Mouse (Mus musculus) left cerebral cortex, adult 11 months (tissue): ENCODE measurements around the gene Babam2.
"Not testable (repeated sequence)": the region's sequence is repeated elsewhere in the genome, so short reads cannot be mapped to it uniquely, and the experiment has no call there.

ENCODE experiments used
- DNase-seq: peaks from one replicate; pipeline ENCODE4 v3.0.0; 2022; ENCODE audit warnings: low spot score

Babam2 gene

DNA sequence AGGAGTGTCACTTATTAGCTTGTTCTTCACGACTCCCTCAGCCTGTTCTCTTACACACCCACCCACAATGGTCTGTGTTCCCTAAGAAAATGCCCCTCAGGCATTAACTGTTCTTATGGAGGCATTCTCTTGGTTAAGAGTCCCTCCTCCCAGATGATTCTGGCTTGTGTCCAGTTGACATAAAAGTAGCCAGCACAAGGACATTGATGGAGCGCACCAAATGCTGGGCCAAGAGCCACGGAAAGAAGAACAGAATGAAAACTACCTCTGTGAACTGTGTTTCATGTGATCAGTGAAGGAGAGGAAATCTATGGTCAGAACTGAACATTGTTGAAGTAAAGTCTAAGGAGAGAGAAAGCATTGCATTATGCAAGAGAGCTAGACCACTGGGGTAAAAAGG lies 89.7 kb downstream of the Babam2 start:
- no peak for DNase-seq

DNA sequence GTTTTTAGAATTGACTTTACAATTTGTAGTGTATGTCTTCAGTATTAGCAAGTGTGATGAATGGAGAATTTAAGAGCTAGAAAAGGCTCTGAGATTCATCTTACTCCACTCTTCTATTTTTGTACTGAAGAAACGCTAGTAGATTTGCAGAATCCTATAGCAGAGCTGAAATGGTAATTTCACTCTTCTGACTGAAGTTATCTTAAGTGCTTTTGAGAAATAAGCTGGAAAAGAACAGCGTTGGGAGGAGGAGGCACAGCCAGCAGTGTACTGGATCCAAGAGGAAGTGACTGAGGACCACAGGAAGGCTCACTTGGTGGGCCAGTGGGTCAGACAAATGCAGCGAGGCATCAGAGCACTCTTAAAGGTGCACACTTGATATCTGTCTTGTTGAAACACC lies 90.1 kb downstream of the Babam2 start:
- no peak for DNase-seq

DNA sequence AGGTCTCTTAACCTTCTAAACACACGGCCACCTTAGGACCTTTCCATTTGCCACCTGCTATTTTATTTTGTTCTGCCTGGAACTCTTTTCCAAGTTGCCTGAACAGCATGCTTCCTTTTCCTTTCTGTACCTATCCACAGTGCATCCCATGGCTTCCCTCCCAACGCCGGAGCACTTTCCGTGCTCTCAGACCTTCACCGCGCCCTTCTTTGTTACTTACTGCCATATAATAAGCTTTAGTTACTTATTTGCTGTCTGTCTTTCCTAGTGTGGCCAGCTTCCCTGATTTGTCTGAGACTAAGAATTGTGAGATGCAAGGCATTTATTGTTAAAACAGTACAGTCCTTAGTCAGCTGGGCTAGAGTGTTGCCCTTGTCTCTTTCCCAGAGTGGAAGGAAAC lies 94.9 kb downstream of the Babam2 start:
- no peak for DNase-seq

DNA sequence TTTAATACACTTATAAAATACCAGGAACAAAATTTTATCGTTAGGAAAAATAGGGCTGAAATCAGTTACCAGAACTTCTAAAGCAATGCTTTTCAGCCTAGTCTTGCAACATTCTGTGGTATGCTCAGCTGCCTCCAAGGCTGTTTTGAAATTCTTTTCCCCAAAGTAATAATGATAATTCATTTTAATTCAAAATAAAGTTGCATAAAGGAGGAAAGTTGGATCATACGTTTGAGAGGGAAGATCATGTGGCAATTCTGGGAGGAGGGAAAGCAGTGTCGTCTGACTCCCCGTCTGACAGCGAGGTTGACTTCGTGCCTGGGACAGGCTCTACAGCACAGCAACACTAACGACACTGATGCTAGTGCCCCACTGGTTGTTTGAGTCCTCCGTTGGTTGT lies 95.4 kb downstream of the Babam2 start:
- no peak for DNase-seq

DNA sequence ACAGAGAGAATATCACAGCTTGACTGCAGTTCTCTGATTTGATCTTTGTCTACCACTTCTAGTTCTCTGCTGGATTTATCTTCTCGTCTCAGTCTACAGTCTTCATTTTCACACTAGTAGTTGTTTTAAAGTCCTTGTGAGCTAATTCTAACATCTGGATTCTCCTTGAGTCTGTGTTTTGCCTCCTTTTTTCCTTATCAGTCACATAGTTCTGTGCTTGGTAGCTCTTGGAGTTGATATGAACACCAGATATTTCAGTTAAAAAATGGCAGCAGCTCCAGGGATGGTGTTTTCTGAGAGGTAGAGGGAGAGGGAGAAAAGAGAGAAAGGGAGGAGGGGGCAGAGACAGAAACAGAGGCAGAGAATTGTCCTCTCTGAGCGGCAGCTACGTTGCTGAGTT lies 97.9 kb downstream of the Babam2 start:
- DNase-seq: no peak

DNA sequence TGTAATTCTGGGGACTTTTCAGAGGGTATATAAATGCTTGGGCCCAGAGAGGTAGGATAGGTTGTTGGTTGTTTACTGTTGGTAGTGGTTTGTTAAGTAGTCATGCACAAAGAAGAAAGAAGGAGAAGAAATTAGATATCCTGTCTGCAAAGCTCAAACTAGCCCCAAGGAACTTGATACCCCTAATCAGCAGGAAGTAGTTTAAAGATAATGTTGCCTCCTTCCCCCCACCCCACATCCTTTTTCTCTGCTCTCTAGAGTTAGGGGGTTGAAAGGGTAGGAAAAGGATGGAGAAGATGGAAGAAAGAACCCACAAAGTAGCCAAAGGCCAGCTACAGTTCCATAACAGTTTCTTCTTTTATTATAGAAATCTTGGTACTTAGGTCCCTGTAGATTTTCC lies 99.5 kb downstream of the Babam2 start:
- no peak for DNase-seq

DNA sequence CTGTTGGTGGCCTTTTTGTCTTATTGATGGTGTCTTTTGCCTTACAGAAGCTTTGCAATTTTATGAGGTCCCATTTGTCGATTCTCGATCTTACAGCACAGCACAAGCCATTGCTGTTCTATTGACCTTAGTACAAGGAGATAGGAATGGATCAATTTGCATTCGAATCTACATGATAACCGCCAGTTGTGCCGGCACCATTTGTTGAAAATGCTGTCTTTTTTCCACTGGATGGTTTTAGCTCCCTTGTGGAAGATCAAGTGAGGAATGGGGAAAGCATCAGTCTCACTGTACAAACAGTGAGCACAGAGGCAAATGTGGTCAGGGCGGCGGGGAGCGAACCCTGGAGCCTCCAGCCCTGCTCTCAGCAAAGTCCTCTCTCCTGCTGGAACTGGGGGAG lies 106.7 kb downstream of the Babam2 start:
- DNase-seq: not testable (repeated sequence)

DNA sequence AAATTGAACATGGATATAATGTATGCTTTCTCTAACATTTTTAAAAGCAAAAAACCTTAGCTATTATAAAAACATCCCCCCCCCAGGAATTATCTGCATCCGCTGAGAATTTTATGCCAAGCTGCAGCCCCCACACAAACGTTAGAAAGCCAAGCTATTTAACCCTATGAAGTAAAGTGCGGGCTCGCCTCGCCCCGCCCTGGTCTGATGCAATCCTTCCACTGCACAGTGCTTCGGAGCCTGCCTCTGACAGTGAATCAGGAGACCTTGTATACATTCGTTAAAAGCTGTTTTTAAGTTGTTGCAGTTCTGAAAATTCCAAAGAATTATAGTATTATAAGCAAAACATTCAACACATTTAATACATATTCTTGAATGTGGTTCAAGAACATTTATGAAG lies 107.3 kb downstream of the Babam2 start:
- no peak for DNase-seq

DNA sequence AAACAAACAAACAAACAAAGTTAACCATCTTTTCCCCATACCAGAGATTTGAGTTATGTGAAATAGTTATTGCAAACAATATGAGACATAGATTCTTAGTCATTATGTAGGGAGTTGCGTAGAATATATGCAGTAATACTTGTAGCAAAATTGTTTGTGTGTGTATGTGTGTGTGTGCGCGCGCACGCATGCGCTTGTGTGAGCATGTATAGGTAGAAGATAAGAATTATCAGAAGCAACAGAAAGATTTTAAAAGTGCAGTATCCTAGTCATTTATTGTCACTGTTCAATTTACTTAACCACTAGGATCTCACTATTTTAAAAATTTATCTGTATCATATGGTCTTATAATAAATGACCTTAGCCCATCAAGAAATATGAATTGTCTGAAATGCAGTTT lies 109.8 kb downstream of the Babam2 start:
- DNase-seq: no peak

DNA sequence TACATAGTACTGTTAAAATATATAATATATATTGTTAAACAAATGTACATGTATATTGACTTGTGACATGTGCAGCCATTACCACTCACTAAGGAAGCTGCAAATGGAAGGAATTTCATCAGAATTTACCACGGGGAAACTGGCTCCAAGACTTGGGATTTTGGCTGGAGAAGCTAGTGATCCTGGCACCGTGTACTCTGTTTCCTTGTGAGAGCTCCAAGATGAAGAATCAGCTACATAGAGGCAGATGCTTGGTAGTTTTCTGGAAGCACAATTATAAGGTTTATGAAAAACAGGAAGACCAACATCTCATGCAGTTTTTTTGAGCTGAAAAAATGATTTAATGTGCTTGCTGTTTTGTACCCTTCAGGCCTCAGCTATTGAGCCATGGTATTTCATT lies 110.8 kb downstream of the Babam2 start:
- no peak for DNase-seq

DNA sequence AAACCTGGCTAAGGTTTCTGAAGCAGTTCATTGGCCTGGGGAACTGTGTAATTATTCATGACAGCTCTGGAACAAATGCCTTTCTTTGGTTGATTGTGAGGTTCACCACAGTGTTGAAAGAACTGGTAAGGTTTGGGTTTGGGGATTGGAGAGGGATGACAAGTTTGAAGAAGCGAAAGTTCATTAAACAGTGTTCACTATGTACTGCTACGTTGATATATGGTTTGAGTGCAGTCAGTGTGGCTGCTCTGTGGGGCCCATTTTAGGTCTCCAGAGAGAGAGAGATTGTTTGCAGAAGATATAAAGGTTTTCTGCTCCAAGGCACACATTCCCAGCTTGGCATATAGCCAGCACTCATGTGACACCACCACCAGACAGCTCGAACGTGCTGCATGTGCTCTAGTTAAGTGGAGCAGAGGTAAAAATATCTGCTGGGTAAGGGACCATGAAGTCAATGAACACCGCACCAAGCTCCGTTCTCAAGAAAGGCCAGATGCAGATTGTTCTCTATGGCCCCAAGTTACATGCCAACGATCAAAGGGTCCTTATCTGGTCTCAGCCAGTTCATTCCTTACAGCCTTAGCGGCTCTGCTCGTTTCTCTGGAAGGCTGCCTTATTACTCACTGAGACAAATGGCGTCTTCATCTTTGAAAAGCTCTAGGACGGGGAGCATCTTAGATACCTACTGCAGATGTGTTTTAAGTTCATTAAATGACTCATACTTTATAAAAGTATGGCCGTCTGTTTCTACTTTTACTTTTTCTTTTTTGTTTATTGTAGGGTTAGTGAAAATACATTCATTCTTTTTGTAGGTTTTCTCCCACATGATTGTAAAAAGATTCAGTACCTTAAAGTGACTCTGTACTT lies 113.5 kb downstream of the Babam2 start:
- DNase-seq: no peak

DNA sequence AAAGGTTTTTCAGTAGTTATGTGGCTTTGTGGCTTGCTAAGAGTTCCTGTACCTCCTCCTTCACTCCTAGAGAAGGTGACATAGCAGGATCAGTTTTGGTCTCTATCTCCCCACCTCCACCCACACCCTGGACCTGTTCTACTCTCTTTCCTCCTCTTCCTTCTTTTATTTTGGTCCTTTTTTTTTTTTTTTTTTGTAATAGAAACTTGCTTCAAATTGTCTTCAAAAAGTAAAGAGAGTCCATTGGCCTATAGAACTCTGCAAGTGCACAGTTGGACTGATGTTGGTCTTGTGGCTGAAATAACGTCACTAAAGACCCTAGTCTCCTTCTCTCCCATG lies 114.1 kb downstream of the Babam2 start:
- no peak for DNase-seq

DNA sequence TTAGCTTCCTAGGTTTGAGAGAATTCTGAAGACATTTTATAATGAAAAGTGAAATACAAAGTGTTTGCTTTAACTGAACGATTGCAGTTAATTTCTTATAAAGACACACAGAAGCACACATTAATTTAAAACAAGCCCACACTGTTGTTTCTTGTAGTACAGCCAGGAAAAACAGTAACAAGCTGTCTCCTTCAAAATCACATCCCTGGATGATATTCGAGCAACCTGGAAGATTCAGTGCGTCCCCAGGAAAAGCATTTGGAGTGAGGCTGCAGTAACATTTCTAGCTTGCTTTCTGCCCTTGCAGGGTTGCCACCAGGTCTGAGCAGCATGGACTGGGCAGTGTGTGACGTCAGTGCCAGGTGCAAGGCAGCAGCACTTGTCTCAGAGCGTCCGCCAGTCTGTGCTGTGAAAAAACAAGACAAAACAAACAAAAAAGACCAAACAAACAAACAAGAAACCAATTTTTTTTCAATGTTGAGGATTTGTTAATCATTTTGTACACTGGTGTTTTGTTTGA lies 115.7 kb downstream of the Babam2 start:
- no peak for DNase-seq

DNA sequence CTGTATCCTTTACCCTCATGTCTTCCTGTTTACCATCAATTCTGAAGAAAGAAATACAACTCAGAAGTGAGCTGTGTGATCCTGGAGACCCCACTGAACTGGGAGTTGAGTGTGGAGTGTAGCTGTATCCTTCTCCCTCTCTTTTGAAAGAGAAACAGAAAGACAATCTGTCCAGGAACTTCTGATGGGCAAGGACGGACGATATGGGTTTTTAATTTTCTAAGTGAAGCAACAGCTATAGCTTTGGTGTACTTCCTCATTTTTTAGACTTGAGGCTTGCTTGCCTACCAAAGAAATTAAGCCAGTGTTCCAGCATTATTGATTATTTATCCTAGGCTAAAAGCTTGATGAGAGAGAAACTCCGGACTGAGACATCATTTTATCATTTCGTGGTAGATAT lies 116.6 kb downstream of the Babam2 start:
- no peak for DNase-seq

DNA sequence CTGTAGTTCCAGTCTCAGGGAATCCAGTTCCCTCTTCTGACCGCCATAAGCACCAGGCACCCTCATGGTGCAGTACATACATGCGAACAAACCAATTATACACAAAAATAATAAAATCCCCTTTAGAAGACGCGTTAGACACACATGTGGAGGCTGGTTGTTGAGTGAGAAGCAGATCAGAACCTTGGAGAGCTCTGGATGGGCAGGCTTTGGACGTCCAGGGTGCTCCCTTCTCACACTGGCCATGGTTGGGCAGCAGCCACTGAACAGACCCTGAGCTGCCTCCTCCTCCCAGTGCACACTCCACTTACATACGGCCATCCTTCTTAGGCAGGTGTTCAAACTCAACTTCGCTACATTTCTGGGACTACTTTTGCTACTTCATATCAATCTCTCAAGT lies 117.6 kb downstream of the Babam2 start:
- DNase-seq: no peak

DNA sequence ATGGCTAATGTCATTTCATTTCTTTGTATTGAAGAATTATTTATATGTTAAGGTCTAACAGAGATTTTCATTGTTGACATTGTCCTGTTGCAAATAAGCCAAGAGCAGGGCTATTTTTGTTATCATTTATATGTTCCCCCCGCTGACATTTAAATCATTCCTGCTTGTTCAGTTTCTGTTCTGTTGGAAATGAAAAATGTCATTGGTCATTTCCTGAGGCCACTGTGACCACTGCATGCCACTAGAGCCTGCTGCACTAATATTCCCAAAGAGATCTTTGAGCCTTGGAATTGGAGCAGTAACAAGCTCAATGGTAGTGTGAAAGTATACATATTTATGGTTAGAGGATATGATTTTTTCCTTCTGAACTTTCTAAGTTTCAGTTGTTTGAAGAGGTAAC lies 118.6 kb downstream of the Babam2 start:
- no peak for DNase-seq

DNA sequence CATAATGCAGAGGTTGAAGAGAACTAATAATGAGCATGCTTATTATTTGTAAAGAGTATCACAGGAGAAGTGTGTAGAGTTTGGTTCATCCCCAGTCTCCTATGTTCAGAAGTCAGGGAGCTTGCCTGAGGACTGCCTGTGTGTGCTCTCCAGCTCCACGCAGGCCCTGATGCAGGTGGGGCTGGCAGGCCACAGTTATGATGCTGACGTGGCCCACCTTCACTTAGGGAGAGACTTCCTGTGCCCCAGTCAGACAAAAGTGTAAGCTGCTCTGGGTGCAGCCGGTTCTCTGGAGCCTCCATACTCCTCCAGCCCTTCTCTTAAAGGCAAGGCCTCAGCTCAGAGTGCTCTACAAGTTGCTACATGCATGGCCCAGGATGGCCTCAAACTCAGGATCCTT lies 123.3 kb downstream of the Babam2 start:
- no peak for DNase-seq

DNA sequence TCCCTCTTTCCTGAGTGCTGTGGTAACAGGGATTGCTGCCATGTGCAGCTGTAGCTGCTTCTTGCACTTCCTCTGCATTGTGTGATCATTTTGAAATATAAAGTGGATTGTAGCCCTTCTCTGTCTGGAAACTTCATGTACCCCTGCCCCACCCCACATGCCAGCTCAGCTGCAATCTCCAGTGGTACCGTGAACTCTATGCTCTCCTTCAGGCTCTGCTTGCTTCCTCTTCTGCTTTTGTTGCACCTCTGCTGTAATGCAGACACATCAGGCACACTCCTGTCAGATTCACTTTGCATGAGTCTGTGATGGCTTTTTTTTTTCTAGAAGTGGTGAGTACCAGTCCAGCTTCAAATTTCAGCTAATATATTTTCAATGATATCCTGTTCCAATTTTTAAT lies 123.7 kb downstream of the Babam2 start:
- no peak for DNase-seq

DNA sequence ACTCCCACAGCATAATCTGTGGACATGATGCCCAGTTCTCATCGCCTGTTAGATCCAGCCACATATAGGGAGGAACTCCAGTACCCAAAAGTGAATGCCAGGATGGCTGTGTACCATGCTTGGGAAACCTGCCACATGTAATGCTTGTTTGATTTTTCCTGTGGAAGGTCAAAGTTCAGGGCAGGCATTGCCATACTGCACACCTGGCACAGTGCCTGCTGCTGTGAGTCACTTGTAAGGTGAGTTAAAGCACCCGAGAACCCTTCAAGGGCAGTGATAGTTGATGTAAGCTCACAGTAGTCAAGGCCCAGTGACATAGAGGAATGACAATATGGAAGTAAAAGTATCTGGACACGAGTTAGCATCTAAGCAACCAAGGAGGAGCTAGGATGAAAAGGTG lies 126.2 kb downstream of the Babam2 start:
- DNase-seq: no peak

DNA sequence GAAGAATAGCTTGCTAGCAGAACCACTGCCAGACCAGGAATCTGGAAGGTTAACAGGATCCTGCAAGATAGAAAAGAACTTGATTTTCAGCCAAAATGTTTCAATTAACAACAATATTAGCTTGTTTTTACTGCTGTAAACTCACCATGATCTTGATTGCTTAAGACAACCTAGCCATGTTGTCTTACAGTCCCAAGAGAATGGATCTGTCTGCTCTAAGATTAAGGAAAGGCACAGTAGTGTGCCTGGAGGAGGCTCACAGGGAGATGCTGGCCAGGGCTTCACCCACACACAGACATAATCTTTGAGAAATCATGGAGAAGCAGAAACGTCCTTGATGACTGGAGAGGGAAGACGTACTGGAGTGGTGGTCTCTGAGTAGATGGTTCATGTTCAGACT lies 126.6 kb downstream of the Babam2 start:
- DNase-seq: no peak

DNA sequence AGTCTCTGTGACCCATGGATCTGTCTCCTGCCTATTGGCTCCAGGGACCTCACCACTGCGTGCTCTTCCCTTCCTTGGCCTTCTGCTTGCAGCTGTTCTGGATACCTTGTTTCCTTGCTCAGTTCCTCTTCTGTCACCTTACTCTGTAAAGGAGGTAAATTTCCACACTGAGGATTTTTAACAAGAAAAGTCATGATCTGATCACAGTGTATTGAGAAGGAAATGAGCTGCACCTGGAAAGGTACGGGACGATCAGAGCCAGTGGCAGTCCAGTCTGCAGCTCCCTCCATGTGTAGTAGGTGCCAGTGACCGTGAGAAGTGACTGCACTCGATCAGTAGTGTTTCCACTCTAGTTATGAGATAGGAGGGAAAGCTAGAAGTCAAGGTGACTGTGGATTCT lies 129.8 kb downstream of the Babam2 start:
- DNase-seq: no peak

DNA sequence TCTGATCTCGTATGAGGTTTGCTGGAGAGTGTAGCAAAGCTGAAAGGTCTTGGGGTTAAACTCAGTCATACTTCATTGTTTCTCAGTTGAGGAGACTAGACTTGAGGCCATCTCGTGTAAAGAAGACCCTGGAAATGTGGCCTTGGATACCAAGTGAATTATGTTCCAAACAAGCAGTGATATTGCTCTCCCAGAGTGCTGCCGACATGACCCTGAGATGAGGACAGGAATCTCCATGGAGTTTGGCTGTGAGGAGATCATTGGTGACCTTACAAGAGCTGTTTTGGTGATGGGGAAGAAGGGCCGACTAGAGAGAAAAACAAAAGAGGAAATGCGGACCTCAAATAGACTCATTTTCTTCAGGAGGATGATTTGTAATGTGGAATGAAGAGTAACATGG lies 130.4 kb downstream of the Babam2 start:
- no peak for DNase-seq

DNA sequence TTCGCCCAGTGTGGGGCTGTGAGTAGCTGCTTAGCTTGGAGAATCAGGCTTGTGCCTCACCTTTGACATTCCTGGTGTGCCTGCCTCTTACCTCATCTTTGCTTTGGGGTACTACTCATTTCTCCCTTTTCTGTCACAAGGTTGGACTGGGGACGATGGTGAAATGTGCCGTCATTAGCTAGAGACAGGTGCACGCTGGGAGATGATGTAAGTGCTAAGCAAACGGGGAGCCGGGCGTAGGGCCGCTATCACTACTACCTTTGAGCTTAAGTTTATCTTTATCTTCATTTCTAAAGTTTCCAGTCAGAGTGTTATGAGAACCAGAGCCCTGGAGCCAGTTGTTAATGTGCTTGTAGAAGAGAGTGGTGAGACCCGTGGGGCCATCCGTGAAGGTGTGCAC lies 131.3 kb downstream of the Babam2 start:
- DNase-seq: no peak

DNA sequence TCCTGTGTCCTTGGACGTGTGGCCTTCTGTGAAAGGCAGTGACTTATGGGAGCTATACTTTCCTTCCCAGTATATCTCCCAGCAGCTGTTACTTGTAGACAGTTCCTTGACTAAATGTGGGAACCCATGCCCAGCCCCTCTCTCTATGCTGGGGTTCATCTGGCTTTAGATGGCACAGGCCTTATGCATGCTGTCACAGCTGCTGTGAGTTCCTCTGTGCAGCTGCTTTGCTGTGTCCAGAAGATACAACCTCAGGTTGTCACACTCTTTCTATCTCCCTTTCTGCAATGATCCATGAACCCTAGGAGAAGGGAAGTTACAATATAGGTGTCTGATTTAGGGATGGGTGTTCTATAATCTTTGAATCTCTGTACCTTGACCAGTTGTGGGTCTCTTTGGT lies 132.1 kb downstream of the Babam2 start:
- DNase-seq: no peak
